Mouse (Mus musculus) thymus, postnatal 4 days (tissue): ENCODE measurements at regions not wholly inside any gene's neighbourhood (a gene's known extent, or its start where the extent isn't known, plus 50 kb on each side); places are given as distances from the start of the nearest gene placed in this dataset.

Experiments
- DNase-seq: peaks from one replicate; pipeline ENCODE4 v3.0.0; 2021

- no peak for DNase-seq
Observed at GRCm38 (mm10) chr6:95179993-95180392, 63.0 kb downstream of the Kbtbd8 start.

- no peak for DNase-seq
Observed at GRCm38 (mm10) chr6:95182238-95182637, 65.2 kb downstream of the Kbtbd8 start.

- DNase-seq: no peak
Observed at GRCm38 (mm10) chr6:95185074-95185931, 68.3 kb downstream of the Kbtbd8 start.

GRCm38 (mm10) chr6:95196631-95197030, 79.6 kb downstream of the Kbtbd8 start:
- DNase-seq: no peak

GRCm38 (mm10) chr6:95198611-95199010, 81.6 kb downstream of the Kbtbd8 start:
- no peak for DNase-seq

- no peak for DNase-seq
Observed at GRCm38 (mm10) chr6:95202291-95202790, 85.3 kb downstream of the Kbtbd8 start.

GRCm38 (mm10) chr6:95202978-95203377, 85.9 kb downstream of the Kbtbd8 start:
- no peak for DNase-seq

- no peak for DNase-seq
Observed at GRCm38 (mm10) chr6:95204231-95204630, 87.2 kb downstream of the Kbtbd8 start.

- DNase-seq: peak; percentile 63
Observed at GRCm38 (mm10) chr6:95207063-95207462, 90.0 kb downstream of the Kbtbd8 start.

GRCm38 (mm10) chr6:95217431-95217830, 100.4 kb downstream of the Kbtbd8 start:
- DNase-seq: no peak

GRCm38 (mm10) chr6:95218830-95219229, 101.8 kb downstream of the Kbtbd8 start:
- DNase-seq: no peak

GRCm38 (mm10) chr6:95223537-95223936, 98.4 kb upstream of the Gm10234 start:
- peak; percentile 78 for DNase-seq

GRCm38 (mm10) chr6:95229885-95230284, 92.0 kb upstream of the Gm10234 start:
- DNase-seq: no peak

- no peak for DNase-seq
Observed at GRCm38 (mm10) chr6:95234712-95235111, 87.2 kb upstream of the Gm10234 start.

GRCm38 (mm10) chr6:95243657-95244056, 78.3 kb upstream of the Gm10234 start:
- no peak for DNase-seq

GRCm38 (mm10) chr6:95244911-95245310, 77.0 kb upstream of the Gm10234 start:
- DNase-seq: no peak

GRCm38 (mm10) chr6:95256303-95256702, 65.6 kb upstream of the Gm10234 start:
- no peak for DNase-seq

- no peak for DNase-seq
Observed at GRCm38 (mm10) chr6:95261001-95261400, 60.9 kb upstream of the Gm10234 start.

- no peak for DNase-seq
Observed at GRCm38 (mm10) chr6:95264011-95264869, 57.7 kb upstream of the Gm10234 start.

GRCm38 (mm10) chr6:95269524-95269923, 52.4 kb upstream of the Gm10234 start:
- DNase-seq: no peak
